Mouse (Mus musculus) heart, postnatal 36 days (tissue): ENCODE measurements around the gene Pdzd2. TPM values are rescaled to one million over a fixed set of nuclear protein-coding genes. Genes with fewer than 3 reads are reported as not detected.
A peak's percentile ranks its signal among the peaks of the same experiment; 100 is the strongest.

Experiments used
- DNase-seq, 2 experiments: peaks; one replicate each; pipeline ENCODE4 v3.0.0; 2021 to 2022
- intact Hi-C: fragments of 180-260 bp; cut with DNase I; formaldehyde crosslinking; loops from one replicate; pipeline ENCODE4 v1.15.1; 2025
- total RNA-seq, 2 experiments: library from RNA; stranded (reverse); gene quantifications; 2 replicates each; pipeline ENCODE4 v1.2.3; 2021

Pdzd2 gene
- total RNA-seq, 2 experiments from 2014 or later: 86.3 to 104 TPM

DNA sequence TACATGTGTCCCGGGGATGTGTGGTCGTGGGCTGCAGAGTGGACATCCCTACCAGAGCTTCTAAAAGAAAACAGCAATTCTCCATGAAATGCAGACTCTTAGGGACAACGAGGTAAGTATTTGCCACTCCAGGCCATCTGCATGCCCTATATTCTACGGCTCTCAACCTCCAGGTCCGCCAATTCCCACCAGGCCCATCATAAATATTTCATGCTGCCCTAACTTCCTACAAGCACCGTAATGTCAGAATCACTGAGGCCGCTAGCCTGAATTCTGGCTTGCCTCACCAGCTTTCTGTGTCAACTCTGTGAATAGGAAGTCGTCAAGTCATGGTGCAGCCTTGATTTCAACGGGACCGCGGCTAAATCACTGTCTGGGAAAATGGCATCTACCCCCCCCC lies 234.2 kb downstream of the Pdzd2 start:
- intact Hi-C loops: no loop called here
- DNase-seq: no peak

DNA sequence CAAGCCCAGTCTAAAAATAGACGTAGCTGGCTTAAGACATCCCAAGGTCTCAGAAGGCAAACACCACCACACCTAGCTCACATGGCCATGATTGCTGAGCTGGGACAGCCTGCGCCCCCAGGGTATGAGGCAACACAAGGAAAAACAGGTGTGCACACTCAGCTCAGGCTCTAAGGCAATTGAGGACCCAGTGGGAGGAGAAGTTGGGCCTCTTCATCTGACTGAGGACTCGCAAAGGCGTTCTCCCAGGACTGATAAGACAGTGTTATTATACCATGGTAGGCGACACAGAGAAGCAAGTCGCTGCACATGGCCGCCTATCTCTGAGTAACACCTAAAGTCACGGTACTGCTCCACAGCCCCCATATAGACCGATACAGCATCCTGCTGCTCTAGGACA lies 235.8 kb downstream of the Pdzd2 start:
- intact Hi-C loops: loop anchor here (5.0 kb wide), 1 partner anchor 43 kb away; no protein-coding TSS in a partner anchor
- DNase-seq: no peak

GRCm38 (mm10) chr15:12501924-12502548 lies 237.7 kb downstream of the Pdzd2 start:
- intact Hi-C loops: loop anchor here (5.0 kb wide), 1 partner anchor 45 kb away; no protein-coding TSS in a partner anchor
- peak in 1 of 2 experiments; percentile 18 for DNase-seq

DNA sequence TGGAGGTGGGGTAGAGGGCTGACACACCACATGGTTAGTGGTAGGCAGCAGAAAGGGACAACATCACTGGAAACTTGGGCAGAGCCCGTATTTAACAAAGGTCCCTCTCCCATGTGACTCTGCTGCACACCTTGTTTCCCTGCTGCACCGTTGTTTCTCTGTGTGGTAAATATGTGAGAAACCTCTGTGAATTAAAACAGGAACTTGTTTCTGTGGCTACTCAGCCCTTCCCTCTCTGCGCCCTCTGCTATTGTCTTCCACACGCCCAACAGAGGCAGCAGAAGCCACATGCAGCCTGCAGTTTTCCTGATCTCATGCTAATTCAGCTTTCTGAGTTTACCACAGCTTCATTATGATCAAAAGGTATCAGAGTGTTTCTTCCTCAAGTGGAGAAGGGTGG lies 239.1 kb downstream of the Pdzd2 start:
- DNase-seq: no peak
- intact Hi-C loops: loop anchor here (5.0 kb wide), 1 partner anchor 47 kb away; no protein-coding TSS in a partner anchor

DNA sequence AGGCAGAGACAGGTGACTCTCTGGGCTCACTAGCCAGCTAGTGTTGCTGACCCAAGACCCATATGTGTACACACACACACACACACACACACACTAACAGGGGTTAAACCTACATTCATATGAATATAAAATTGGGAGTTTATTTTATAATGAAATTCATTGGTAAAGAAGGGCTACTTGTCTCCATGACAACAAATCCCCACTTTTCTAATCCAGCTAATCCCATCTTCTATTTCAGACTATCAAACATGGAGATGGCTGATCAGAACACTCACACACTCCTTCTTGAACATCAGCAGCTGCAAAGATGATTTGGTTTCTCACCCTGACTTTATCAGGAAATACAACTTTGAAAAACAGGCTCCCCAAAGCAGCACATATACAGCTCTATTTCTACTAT lies 245.6 kb downstream of the Pdzd2 start:
- no peak for DNase-seq
- intact Hi-C loops: no loop called here

- peak in 1 of 2 experiments; percentile 30 for DNase-seq
- intact Hi-C loops: no loop called here
Measured at GRCm38 (mm10) chr15:12493258-12493657, 246.5 kb downstream of the Pdzd2 start.

GRCm38 (mm10) chr15:12490969-12491368 lies 248.8 kb downstream of the Pdzd2 start:
- intact Hi-C loops: no loop called here

GRCm38 (mm10) chr15:12490527-12490926 lies 249.2 kb downstream of the Pdzd2 start:
- peak; percentile 45 to 57 for DNase-seq
- intact Hi-C loops: no loop called here

More at GRCm38 (mm10) chr15:12490969-12491368, 248.8 kb downstream of the Pdzd2 start:
- peak; percentile 49 to 60 for DNase-seq

GRCm38 (mm10) chr15:12488316-12488715 lies 251.4 kb downstream of the Pdzd2 start:
- intact Hi-C loops: no loop called here
- no peak for DNase-seq

DNA sequence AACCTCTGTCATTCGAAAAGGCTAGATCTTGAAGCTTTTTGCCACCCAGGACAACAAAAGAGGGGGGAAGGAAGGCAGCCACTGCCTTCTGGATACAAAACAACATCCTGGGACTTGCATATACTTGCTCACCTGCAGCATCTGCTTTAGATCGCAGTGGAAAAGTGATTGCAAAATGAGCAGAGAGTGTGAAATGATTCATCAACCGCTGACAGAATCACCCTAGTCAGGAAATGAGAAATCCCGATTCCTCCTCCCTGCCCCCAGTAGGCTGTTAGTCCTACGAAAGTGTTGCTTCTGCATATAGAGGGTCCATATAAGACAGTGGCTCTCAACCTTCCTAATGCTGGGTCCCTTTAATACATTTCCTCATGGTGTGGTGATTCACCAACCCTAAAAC lies 258.5 kb downstream of the Pdzd2 start:
- intact Hi-C loops: no loop called here

GRCm38 (mm10) chr15:12480369-12480768 lies 259.4 kb downstream of the Pdzd2 start:
- intact Hi-C loops: no loop called here
- DNase-seq: no peak

More for the DNA sequence above, 258.5 kb downstream of the Pdzd2 start:
- no peak for DNase-seq

DNA sequence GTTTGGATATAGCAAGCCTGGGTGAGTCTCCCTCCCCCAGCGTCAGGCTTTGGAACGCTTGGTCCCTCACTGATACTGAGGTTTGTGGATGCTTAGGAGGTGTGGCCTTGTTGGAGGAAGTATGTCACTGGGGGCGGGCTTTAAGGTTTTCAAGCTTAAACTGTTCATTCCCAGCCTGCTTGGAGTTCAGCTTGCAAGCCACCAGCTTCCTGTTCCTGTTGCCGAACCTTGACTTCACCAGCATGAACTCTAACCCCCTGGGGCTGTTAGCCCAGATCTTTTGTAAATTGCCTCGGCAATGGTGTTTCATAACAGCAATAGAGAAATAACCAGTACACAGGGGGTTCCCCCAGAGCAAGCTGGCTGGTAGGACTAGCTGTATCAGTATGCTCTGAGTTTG lies 260.4 kb downstream of the Pdzd2 start:
- no peak for DNase-seq
- intact Hi-C loops: no loop called here

DNA sequence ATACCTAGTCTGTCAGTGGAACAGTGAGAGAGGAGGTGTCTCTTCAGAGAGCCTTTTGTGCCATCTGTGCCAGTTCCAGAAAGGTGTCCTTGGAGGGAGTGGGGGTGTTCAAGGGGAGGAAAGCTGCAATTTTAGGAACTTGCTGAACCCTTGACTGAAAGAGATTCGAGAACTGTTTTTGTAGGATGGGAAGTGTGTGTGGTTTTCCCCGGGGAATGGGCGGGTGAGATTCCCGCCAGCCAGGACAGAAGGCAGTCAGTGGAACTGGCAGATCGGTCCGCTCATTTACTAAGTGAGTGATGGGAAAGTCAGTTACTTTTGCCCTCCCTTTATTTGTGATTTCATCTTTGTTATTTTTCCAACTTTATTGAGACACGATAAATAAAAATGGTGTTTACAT lies 266.1 kb downstream of the Pdzd2 start:
- intact Hi-C loops: no loop called here
- DNase-seq: no peak

DNA sequence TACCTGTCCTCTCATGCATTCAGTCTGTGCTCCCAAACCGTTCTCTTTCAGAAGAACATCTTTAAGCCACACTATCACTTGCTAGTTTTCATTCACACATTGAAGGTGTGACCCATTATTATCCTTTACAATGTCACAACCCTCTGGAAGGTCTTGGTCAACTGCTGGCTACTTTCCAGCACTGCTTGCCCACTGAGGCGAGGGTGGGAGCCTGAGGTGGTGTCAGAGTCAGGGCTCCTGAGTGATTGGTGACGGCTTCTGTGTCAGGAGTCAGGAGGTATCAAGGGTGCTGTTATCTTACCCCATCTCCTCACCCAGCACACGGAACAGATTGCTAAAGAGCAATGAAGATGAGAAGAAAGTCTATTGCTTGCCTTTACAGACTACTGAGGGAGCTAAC lies 267.1 kb downstream of the Pdzd2 start:
- intact Hi-C loops: no loop called here
- DNase-seq: no peak

DNA sequence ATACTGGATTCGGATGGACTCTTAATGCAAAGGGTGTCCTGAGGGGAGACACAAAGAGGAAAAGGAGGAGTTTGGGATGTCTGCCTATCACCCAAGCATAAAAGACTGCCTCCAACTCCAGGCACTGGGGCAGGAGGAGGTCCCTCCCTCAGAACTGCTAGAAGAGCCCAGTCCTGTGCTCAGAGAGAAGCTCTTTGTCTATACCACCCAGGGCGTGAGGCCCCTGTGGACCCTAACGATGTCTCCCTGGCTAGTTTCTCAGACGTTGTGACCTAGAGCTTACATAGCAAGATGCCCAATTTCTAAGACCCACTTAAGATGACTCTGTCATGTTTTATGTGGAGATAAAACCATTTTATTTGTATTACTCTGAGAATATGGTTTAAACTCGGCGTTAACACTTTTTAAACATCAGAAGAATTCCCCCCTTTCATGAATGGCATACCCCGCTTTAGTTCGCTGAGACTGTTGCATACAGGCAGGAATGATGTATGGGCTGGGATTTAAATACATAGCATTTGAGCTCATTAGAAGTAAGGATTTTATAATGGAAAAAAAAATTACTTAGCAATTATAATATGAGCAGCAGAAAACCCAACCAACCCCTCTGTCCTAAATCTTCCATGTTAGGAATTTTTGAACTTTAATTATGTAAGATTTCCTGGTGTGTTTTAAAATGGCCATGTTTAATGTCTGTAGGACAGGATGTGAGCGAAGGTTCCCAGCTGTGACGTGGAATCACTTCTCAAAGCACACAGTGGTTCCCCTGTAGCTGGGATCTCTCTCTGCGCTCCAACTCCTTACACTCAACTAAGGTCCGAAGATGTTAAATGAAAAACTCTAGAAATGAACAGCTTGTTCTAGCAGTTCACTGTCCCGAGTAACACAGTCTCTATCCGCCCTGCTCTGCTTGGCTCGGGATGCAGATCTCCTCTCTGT lies 268.6 kb downstream of the Pdzd2 start:
- no peak for DNase-seq
- intact Hi-C loops: no loop called here

GRCm38 (mm10) chr15:12468625-12469024 lies 271.1 kb downstream of the Pdzd2 start:
- no peak for DNase-seq
- intact Hi-C loops: no loop called here

DNA sequence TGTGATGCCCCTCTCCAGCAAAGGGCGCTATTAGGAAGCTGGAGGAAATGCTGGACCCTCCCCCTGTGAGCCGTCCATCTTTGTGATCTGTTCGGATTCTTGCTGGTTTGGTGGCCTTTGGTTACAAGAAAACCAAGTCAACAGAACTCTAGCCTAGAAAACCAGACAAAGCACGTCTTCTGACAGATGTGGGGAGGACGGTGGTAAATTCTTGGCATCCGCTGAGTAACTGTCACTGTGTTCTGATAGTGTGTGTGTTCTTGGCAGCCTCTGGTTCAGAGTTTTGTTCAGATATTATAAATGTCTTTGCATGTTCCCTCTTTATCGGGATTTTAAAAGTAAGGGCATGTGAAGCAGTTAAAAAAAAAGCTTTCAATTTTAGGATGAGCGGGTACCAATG lies 274.0 kb downstream of the Pdzd2 start:
- intact Hi-C loops: no loop called here
- DNase-seq: no peak

DNA sequence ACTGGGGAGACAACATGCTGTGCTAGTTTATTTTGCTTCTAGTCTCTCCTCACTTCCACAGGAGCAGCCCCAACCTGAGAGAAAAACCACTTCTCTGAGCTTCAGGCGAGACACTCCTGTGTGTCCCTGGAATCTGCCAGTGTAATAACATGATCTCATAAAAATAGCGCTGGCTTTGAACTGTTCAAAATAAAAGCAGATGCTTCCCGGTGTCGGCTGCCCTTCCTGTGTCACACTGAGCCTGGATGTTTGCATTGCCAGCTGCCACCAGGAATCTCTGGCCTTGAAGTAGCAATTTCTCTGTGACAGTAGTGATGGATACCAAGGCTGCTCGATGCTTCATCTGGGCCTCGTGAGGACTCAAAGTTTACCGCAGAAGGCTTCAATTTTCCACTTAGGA lies 282.9 kb downstream of the Pdzd2 start:
- intact Hi-C loops: no loop called here
- DNase-seq: no peak

DNA sequence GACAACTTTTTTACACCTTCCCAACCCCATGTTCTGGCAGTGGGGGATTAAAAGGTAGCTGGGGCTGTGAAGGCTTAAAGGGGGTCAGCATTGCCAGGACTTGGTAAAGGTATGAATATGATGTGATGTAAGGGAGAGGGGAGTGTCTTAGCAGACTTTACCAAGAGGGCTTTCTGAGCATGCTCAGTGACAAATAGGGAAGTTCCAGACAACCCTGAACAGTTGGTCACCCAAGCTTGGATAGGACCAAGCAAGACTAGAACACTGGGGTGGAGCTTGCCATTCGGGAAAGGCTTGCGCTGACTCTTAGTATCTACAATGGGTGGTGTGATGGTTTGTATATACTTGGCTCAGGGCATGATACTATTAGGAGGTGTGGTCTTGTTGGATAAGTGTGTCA lies 286.4 kb downstream of the Pdzd2 start:
- DNase-seq: no peak
- intact Hi-C loops: no loop called here

DNA sequence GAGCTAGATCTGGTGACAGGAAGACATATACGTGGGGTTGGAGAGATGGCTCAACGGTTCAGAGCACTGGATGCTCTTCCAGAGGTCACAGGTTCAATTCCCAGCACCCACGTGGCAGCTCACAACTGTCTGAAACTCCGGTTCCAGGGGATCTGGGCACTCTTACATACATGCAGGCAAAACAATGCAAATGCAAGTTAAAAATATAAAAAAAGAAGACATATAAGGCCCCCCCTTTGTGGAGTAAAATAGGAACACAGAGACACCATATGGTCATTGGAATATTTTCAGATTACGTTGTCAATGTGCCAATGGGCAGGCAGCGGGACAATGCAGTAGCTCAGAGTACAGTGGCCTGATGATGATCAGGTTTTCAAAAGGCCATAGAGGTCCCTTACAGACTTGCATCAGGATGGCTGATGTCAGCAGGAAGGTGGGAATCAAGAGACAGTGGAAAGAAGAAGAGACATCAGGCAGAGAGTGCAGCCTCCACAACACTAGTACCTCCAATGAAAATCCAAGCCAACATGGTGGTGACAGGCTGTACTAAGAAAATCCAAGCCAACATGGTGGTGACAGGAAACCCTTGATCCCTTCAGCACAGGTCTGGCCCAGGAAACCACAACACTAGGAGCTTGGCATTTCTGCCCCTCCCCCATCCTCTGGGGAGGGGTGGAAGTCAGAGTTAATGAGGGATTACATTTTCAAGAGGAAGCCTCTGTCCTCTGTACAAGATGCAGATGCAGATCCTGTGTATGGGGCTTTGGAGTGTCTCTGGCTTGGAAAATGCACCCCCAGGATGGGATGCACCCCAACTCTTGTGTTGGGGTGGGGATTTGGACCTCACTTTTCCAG lies 287.4 kb downstream of the Pdzd2 start:
- intact Hi-C loops: no loop called here
- no peak for DNase-seq

DNA sequence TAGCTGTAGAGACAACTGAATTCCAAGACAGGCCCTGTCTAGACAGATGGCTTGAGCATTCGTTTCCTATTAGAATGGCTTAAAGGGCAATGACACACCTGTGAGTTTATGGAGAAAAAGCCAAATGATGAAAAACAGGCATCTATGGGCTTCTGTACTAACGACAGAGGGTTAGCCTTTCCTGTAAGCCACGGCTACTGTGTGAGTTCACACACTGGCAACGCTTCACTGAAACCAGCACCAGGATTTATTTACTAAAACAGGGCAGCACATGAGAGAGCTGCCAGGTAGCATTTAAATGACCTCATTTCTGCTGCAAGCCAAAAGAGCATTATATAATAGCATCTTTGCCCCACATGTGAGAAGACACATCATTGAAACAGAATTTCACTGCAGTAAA lies 288.3 kb downstream of the Pdzd2 start:
- no peak for DNase-seq
- intact Hi-C loops: no loop called here
